Comparison of ENCODE assay signal across 11 mouse cellular contexts in genomic region chr11:117888168-117888852, GRCm38 (mm10). TPM values are rescaled to one million over a fixed set of nuclear protein-coding genes. Genes with fewer than 3 reads are reported as not detected.
DNase-seq lines count a peak whose midpoint lies in the region; ATAC-seq lines count a peak whose summit lies in the region.
"Had no signal": no experiment of that assay in that cellular context is flagged by ENCODE, and none has a peak within 500 bp of the region (broad histone marks: within the 10 kb centered on the region; RNA-seq: fewer than 3 reads in every experiment).

No protein-coding gene starts in this region.

- WGBS in heart, embryonic 12.5 days, result 25% methylated on average over 20 of the region's 20 CpGs
- WGBS in hindbrain, embryonic 14.5 days, result 15% methylated on average over 20 of the region's 20 CpGs
- WGBS in midbrain, embryonic 12.5 days, result 12% methylated on average over 20 of the region's 20 CpGs

- no peak overlapping the region for H3K27ac ChIP-seq in heart, embryonic 12.5 days (ENCODE audit: poor library complexity, severe bottlenecking)
- H3K27ac ChIP-seq in hindbrain, embryonic 14.5 days, result no peak overlapping the region
- peak overlapping the region; percentile 80 for H3K27ac ChIP-seq in midbrain, embryonic 12.5 days (replicated peaks)
- H3K27ac ChIP-seq: left cerebral cortex, adult 2 months had no signal

- peak overlapping the region; percentile 55 for H3K9ac ChIP-seq in heart, embryonic 12.5 days
- peak overlapping the region; percentile 31; the same call in 1 of the 2 replicates for H3K9ac ChIP-seq in hindbrain, embryonic 14.5 days
- 0 out of 2 replicates have a peak overlapping the region, but pooled peaks have one; percentile 20 for H3K9ac ChIP-seq in midbrain, embryonic 12.5 days (replicated peaks)

- H3K36me3 ChIP-seq in heart, embryonic 12.5 days, result no peaks in the 10 kb centered on the region
- no peaks in the 10 kb centered on the region for H3K36me3 ChIP-seq in hindbrain, embryonic 14.5 days (replicated peaks; ENCODE audit: control insufficient read depth, insufficient read depth)
- H3K36me3 ChIP-seq in midbrain, embryonic 12.5 days, result no peaks in the 10 kb centered on the region

- no peak for DNase-seq in heart, postnatal 25 days (ENCODE audit: low spot score)
- peak; percentile 89 for DNase-seq in ZHBTc4 (ENCODE audit: low read depth, low spot score)
- DNase-seq in hindbrain, embryonic 14.5 days (ENCODE audit: low spot score), result no peak
- no peak for DNase-seq in gastrocnemius, adult 18-20 months (ENCODE audit: low spot score)
- no peak for DNase-seq in cerebellum, postnatal 36 days
- DNase-seq in c-Kit-positive CD71-positive TER-119-positive erythroid progenitor cells, embryonic 14.5 days (ENCODE audit: low spot score), result no peak

- H3K4me3 ChIP-seq in heart, embryonic 12.5 days, result peak overlapping the region; percentile 35
- H3K4me3 ChIP-seq in hindbrain, embryonic 14.5 days (replicated peaks; ENCODE audit: low read length), result peak overlapping the region; percentile 16; the same call in 1 of the 2 replicates
- peak overlapping the region; percentile 29 for H3K4me3 ChIP-seq in midbrain, embryonic 12.5 days

- H3K9me3 ChIP-seq in heart, embryonic 12.5 days (replicated peaks), result no peaks in the 10 kb centered on the region
- H3K9me3 ChIP-seq in hindbrain, embryonic 14.5 days (ENCODE audit: control insufficient read depth, low read length), result no peaks in the 10 kb centered on the region
- H3K9me3 ChIP-seq in midbrain, embryonic 12.5 days, result no peaks in the 10 kb centered on the region

- intact Hi-C loops in heart, postnatal 25 days (cut with DNase I), result no loop called here

- H3K27me3 ChIP-seq in heart, embryonic 12.5 days (replicated peaks), result 0 out of 2 replicates have a peak, but pooled peaks cover 16% of the 10 kb centered on the region
- peaks cover 24% of the 10 kb centered on the region; the same call in 1 of the 2 replicates for H3K27me3 ChIP-seq in hindbrain, embryonic 14.5 days (ENCODE audit: control insufficient read depth, insufficient read depth, low read length)
- H3K27me3 ChIP-seq in midbrain, embryonic 12.5 days, result peaks cover 60% of the 10 kb centered on the region

- H3K4me1 ChIP-seq in heart, embryonic 12.5 days (replicated peaks), result peaks cover 44% of the 10 kb centered on the region
- H3K4me1 ChIP-seq in hindbrain, embryonic 14.5 days (replicated peaks; ENCODE audit: control insufficient read depth, insufficient read depth, low read length), result peaks cover 29% of the 10 kb centered on the region
- peaks cover 32% of the 10 kb centered on the region for H3K4me1 ChIP-seq in midbrain, embryonic 12.5 days

- ATAC-seq in heart, embryonic 12.5 days (ENCODE audit: insufficient number of reproducible peaks, low FRiP score), result no peak
- ATAC-seq in hindbrain, embryonic 14.5 days (ENCODE audit: low FRiP score), result no peak
- peak; percentile 23; the same call in 1 of the 2 replicates for ATAC-seq in midbrain, embryonic 12.5 days (ENCODE audit: low FRiP score, low read depth)

- peak overlapping the region; percentile 65 for H3K4me2 ChIP-seq in heart, embryonic 12.5 days
- H3K4me2 ChIP-seq in hindbrain, embryonic 14.5 days (replicated peaks), result peak overlapping the region; percentile 46
- H3K4me2 ChIP-seq in midbrain, embryonic 12.5 days (replicated peaks), result peak overlapping the region; percentile 56

RNA-seq across cellular contexts. Expression of gene Tha1, which starts 15.0 kb away (rescaled TPM):
- polyA plus RNA-seq in heart, embryonic 12.5 days (2016; fragmentation: Nextera tagmentation; extraction: Ambion mirVana), result 3.7 and 4.9 TPM in 2 replicates
- total RNA-seq in heart, postnatal 25 days (2021), result 1 to 10 TPM; 6.7 to 7.3 TPM
- 2.5 and 2.6 TPM in 2 replicates for polyA plus RNA-seq in hindbrain, embryonic 14.5 days (2014; fragmentation: Nextera tagmentation; extraction: Ambion mirVana)
- 3.1 and 3.2 TPM in 2 replicates for polyA plus RNA-seq in midbrain, embryonic 12.5 days (2016; fragmentation: Nextera tagmentation; extraction: Ambion mirVana)
- 1 to 10 TPM; 3.6 to 4.3 TPM for total RNA-seq in gastrocnemius, adult 18-20 months (2021)

RNA-seq across cellular contexts. Expression of gene Tmem235, which starts 27.8 kb away (rescaled TPM):
- not detected in 2 replicates for polyA plus RNA-seq in heart, embryonic 12.5 days (2016; fragmentation: Nextera tagmentation; extraction: Ambion mirVana)
- total RNA-seq in heart, postnatal 25 days (2021), result not detected
- polyA plus RNA-seq in hindbrain, embryonic 14.5 days (2014; fragmentation: Nextera tagmentation; extraction: Ambion mirVana), result not detected in 2 replicates
- polyA plus RNA-seq in midbrain, embryonic 12.5 days (2016; fragmentation: Nextera tagmentation; extraction: Ambion mirVana), result not detected in 2 replicates
- not detected for total RNA-seq in gastrocnemius, adult 18-20 months (2021)
- total RNA-seq: granulocyte monocyte progenitor cell, adult 5-6 weeks had no signal
- polyA plus RNA-seq: thymus, postnatal 0 days had no signal

RNA-seq across cellular contexts. Expression of gene Birc5, which starts 39.3 kb away (rescaled TPM):
- 250 and 252 TPM in 2 replicates for polyA plus RNA-seq in heart, embryonic 12.5 days (2016; fragmentation: Nextera tagmentation; extraction: Ambion mirVana)
- total RNA-seq in heart, postnatal 25 days (2021), result 1 to 10 TPM in 1 of 2 experiments, under 1 TPM in 1; 0.73 to 1.3 TPM
- 35.5 and 36.3 TPM in 2 replicates for polyA plus RNA-seq in hindbrain, embryonic 14.5 days (2014; fragmentation: Nextera tagmentation; extraction: Ambion mirVana)
- 228 and 237 TPM in 2 replicates for polyA plus RNA-seq in midbrain, embryonic 12.5 days (2016; fragmentation: Nextera tagmentation; extraction: Ambion mirVana)
- not detected for total RNA-seq in gastrocnemius, adult 18-20 months (2021)
